Mouse (Mus musculus) intestine, embryonic 16.5 days (tissue): ENCODE data around the gene Zdhhc17. TPM values are rescaled to one million over a fixed set of nuclear protein-coding genes. Genes with fewer than 3 reads are reported as not detected.

Experiments
- ATAC-seq: fragments of 200-750 bp; cut with Nextera tagmentation; 2 replicates; pipeline ENCODE4 v1.8.0; 2017; ENCODE audit warnings: moderate TSS enrichment, moderate library complexity
- H3K27ac ChIP-seq: fragments of 300-500 bp; sonication (generic); 2 replicates; pipeline ENCODE4 v1.5.1; 2014; ENCODE audit warnings: mild to moderate bottlenecking, low read length
- H3K27me3 ChIP-seq: fragments of 300-500 bp; sonication (generic); replicated peaks from 2 replicates; pipeline ENCODE4 v1.6.1; 2014; ENCODE audit warnings: low read length, control low read depth, mixed read lengths; ENCODE audit not compliant: control insufficient read depth, insufficient read depth
- H3K36me3 ChIP-seq: fragments of 300-500 bp; sonication (generic); 2 replicates; pipeline ENCODE4 v1.6.1; 2014; ENCODE audit warnings: low read length, control low read depth; ENCODE audit not compliant: control insufficient read depth, insufficient read depth
- H3K4me1 ChIP-seq: fragments of 300-500 bp; sonication (generic); 2 replicates; pipeline ENCODE4 v1.6.1; 2014; ENCODE audit warnings: low read length, control low read depth, mixed read lengths; ENCODE audit not compliant: control insufficient read depth, insufficient read depth
- H3K4me2 ChIP-seq: fragments of 300-500 bp; sonication (generic); 2 replicates; pipeline ENCODE4 v1.6.1; 2014; ENCODE audit warnings: low read depth, low read length, control low read depth
- H3K4me3 ChIP-seq: fragments of 300-500 bp; sonication (generic); 2 replicates; pipeline ENCODE4 v1.5.1; 2014; ENCODE audit warnings: mild to moderate bottlenecking, low read length
- H3K9ac ChIP-seq: fragments of 300-500 bp; sonication (generic); 2 replicates; pipeline ENCODE4 v1.6.1; 2014; ENCODE audit warnings: low read depth, low read length
- H3K9me3 ChIP-seq: fragments of 300-500 bp; sonication (generic); 2 replicates; pipeline ENCODE4 v1.6.1; 2016; ENCODE audit warnings: low read length, control low read depth; ENCODE audit not compliant: control insufficient read depth
- WGBS: fragments of 180-500 bp; shearing (Covaris S2); extraction: QIAGEN DNeasy Blood & Tissue Kit; methylation state at CpG from one replicate; pipeline ENCODE4 v1.1.7; 2014; 5-methylcytosine and 5-hydroxymethylcytosine counted together
- polyA plus RNA-seq: library from polyadenylated mRNA; unstranded; fragments of >200 nt; fragmentation: Nextera tagmentation; extraction: Ambion mirVana; gene quantifications from 2 replicates; pipeline ENCODE4 v1.2.1, GENCODE M21; 2015

Zdhhc17 gene
- polyA plus RNA-seq, 1 experiment from 2014 or later = 14.8 TPM

DNA sequence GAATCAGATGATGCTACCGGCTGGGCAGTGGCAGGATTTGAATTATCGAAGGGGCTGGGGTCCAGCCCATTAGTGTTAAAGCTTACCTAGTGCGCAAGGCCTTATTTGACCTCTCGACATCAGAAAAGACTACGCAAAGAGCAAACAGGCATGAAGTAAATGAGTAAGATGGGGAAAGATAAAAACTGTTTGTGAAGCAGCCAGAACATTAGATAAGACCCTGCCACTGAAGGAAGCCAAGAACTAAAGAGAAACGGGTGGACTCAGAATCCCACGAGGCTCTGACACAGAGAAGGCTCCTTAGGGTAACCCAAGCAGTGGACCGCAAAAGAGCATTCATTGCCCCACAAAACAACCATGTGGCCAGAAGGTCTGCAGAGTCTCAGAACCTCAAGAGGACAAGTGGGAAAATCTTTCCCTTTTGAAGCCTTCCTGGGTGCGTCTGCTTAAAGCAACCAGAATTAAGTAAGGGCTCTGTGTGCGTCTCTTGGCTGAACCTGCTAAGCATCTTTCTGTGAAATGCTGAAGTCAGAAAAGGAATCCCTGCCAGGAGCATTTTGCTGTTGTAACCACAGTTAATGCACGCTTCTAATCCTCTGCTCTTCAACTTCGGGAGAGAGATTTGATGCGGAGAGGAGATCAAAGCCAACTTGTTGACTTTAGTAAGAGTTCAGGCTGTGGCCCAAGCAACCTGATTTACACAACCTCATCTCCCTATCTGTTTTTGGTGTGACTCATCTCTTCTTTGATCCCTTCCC lies 110.0 kb downstream of the Zdhhc17 start:
- Histone ChIP-seq H3K4me1 (0 out of 2 replicates have a peak, but pooled peaks cover 5% of the 10 kb centered on the region), H3K27ac (peak overlapping the region; percentile 9; the same call in 1 of the 2 replicates)
- ATAC-seq = peak; percentile 59

More for the DNA sequence above, 110.0 kb downstream of the Zdhhc17 start:
- Histone ChIP-seq H3K36me3 (no peaks in the 10 kb centered on the region), H3K9ac (no peak overlapping the region), H3K4me2 (no peak overlapping the region), H3K27me3 (no peaks in the 10 kb centered on the region), H3K4me3 (no peak overlapping the region), H3K9me3 (no peaks in the 10 kb centered on the region)
- 42% methylated on average over 13 of the region's 13 CpGs for WGBS

Other genes with a start within 250 kb of the Zdhhc17 start
- 236 and 254 TPM in 2 replicates for gene Csrp2, start 90.4 kb downstream of the Zdhhc17 start, polyA plus RNA-seq
- 3.0 TPM in 2 replicates for gene Osbpl8, start 154.6 kb upstream of the Zdhhc17 start, polyA plus RNA-seq